Mouse (Mus musculus) intestine, embryonic 16.5 days (tissue): ENCODE measurements around the gene Nsun3. TPM values are rescaled to one million over a fixed set of nuclear protein-coding genes. Genes with fewer than 3 reads are reported as not detected.

Source experiments
- ATAC-seq: fragments of 200-750 bp; cut with Nextera tagmentation; 2 replicates; pipeline ENCODE4 v1.8.0; 2017; ENCODE audit warnings: moderate TSS enrichment, moderate library complexity
- H3K27ac ChIP-seq: fragments of 300-500 bp; sonication (generic); 2 replicates; pipeline ENCODE4 v1.5.1; 2014; ENCODE audit warnings: mild to moderate bottlenecking, low read length
- H3K27me3 ChIP-seq: fragments of 300-500 bp; sonication (generic); replicated peaks from 2 replicates; pipeline ENCODE4 v1.6.1; 2014; ENCODE audit warnings: low read length, control low read depth, mixed read lengths; ENCODE audit not compliant: control insufficient read depth, insufficient read depth
- H3K36me3 ChIP-seq: fragments of 300-500 bp; sonication (generic); 2 replicates; pipeline ENCODE4 v1.6.1; 2014; ENCODE audit warnings: low read length, control low read depth; ENCODE audit not compliant: control insufficient read depth, insufficient read depth
- H3K4me1 ChIP-seq: fragments of 300-500 bp; sonication (generic); 2 replicates; pipeline ENCODE4 v1.6.1; 2014; ENCODE audit warnings: low read length, control low read depth, mixed read lengths; ENCODE audit not compliant: control insufficient read depth, insufficient read depth
- H3K4me2 ChIP-seq: fragments of 300-500 bp; sonication (generic); 2 replicates; pipeline ENCODE4 v1.6.1; 2014; ENCODE audit warnings: low read depth, low read length, control low read depth
- H3K4me3 ChIP-seq: fragments of 300-500 bp; sonication (generic); 2 replicates; pipeline ENCODE4 v1.5.1; 2014; ENCODE audit warnings: mild to moderate bottlenecking, low read length
- H3K9ac ChIP-seq: fragments of 300-500 bp; sonication (generic); 2 replicates; pipeline ENCODE4 v1.6.1; 2014; ENCODE audit warnings: low read depth, low read length
- H3K9me3 ChIP-seq: fragments of 300-500 bp; sonication (generic); 2 replicates; pipeline ENCODE4 v1.6.1; 2016; ENCODE audit warnings: low read length, control low read depth; ENCODE audit not compliant: control insufficient read depth
- WGBS: fragments of 180-500 bp; shearing (Covaris S2); extraction: QIAGEN DNeasy Blood & Tissue Kit; methylation state at CpG from one replicate; pipeline ENCODE4 v1.1.7; 2014; 5-methylcytosine and 5-hydroxymethylcytosine counted together
- polyA plus RNA-seq: library from polyadenylated mRNA; unstranded; fragments of >200 nt; fragmentation: Nextera tagmentation; extraction: Ambion mirVana; gene quantifications from 2 replicates; pipeline ENCODE4 v1.2.1, GENCODE M21; 2015

Nsun3 gene
- polyA plus RNA-seq, 1 experiment from 2014 or later: 8.8 TPM

DNA sequence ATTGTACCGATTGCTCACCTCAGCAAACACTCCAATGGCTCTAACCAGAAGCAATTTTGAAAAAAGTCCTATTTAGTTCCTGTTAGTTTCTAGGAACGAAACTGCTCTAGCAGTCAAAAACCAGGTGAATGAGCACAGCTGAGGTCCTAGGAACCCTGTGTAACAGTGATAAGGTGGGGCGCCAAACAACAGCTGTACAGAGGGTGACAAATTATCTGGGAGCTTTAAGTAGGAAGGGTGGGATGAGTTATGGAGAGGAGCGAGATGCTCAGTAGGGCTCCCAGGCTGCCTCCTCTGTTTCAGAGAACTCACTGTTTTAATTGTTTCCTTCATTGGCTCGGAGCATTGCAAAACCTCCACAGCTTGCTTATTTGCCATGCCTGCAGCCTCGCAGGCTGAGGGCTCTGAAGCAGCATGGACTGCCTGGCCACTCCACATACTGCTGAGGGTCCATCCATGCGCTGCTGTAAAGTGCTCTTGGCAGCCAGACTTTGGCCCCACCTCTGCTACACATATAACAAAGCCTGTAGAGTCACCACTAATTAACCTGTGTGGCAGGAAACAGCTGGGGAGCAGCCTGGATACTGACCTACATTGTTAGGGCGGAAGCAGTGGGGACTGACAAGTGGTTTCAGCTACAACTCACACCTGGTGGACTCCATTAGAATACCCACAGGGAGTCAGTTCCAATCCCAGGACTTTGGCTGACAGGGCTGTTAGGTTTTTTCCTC, 20.8 kb upstream of the Nsun3 start:
- H3K27ac ChIP-seq: peak overlapping the region; percentile 33; the same call in 1 of the 2 replicates
- no peak overlapping the region for H3K9ac ChIP-seq
- no peak overlapping the region for H3K4me2 ChIP-seq
- H3K9me3 ChIP-seq: no peaks in the 10 kb centered on the region
- H3K27me3 ChIP-seq: no peaks in the 10 kb centered on the region
- no peak overlapping the region for H3K4me3 ChIP-seq
- 57% methylated on average over 8 of the region's 8 CpGs for WGBS
- H3K36me3 ChIP-seq: no peaks in the 10 kb centered on the region
- peaks cover 5% of the 10 kb centered on the region; the same call in 1 of the 2 replicates for H3K4me1 ChIP-seq
- peak; percentile 94 for ATAC-seq

GRCm38 (mm10) chr16:62804621-62805020, 18.0 kb upstream of the Nsun3 start:
- H3K4me1 ChIP-seq: peaks cover 5% of the 10 kb centered on the region; the same call in 1 of the 2 replicates
- WGBS: 94% methylated on average over 3 of the region's 3 CpGs
- H3K4me2 ChIP-seq: no peak overlapping the region
- H3K9me3 ChIP-seq: no peaks in the 10 kb centered on the region
- no peak for ATAC-seq
- H3K36me3 ChIP-seq: no peaks in the 10 kb centered on the region
- no peak overlapping the region for H3K4me3 ChIP-seq
- no peaks in the 10 kb centered on the region for H3K27me3 ChIP-seq
- H3K9ac ChIP-seq: no peak overlapping the region
- no peak overlapping the region for H3K27ac ChIP-seq

DNA sequence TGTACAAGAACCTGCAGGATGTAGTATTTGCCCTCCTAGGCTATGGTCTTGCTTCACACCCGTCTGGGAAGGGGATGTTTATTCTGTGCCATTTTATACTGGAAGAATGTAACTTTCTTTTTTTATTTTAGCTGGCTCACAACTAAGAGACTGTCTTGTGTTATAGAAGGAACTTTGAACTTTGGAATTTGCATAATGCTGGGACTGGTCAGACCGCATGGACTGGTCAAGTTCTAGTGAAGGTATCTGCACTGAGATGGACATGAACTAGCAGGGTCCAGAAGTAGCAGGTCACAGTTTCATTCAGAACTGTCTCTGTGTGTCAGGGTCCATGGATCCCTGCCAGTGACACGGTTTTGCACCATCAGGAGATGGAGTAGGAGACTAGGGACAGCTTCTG, 13.2 kb upstream of the Nsun3 start:
- H3K4me3 ChIP-seq: no peak overlapping the region
- no peak overlapping the region for H3K4me2 ChIP-seq
- H3K36me3 ChIP-seq: no peaks in the 10 kb centered on the region
- H3K27me3 ChIP-seq: no peaks in the 10 kb centered on the region
- H3K4me1 ChIP-seq: no peaks in the 10 kb centered on the region
- ATAC-seq: peak; percentile 48; the same call in 1 of the 2 replicates
- H3K27ac ChIP-seq: no peak overlapping the region
- H3K9ac ChIP-seq: no peak overlapping the region
- 77% methylated on average over 3 of the region's 3 CpGs for WGBS
- H3K9me3 ChIP-seq: no peaks in the 10 kb centered on the region

DNA sequence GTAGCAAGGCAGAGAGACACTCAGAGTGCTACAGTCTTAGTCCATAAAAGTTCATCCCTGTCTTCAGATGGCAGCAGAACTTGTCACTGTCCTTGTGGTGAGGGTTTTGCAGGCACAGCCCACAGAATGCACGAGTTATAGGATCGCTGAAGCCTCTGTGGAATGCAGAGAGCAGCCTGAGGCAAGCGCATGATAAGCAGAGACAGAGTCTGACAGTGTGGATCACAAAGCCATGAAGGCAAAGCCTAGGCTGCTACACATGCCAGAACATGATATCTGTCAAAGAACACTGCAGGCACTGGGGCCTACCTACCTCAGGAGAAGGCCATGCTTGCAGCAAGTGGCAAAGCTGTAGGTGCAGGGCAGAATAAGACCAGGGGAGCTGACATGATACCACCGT, 12.8 kb upstream of the Nsun3 start:
- Histone ChIP-seq H3K9ac (no peak overlapping the region), H3K4me3 (no peak overlapping the region), H3K4me2 (no peak overlapping the region), H3K4me1 (no peaks in the 10 kb centered on the region), H3K9me3 (no peaks in the 10 kb centered on the region), H3K36me3 (no peaks in the 10 kb centered on the region), H3K27ac (no peak overlapping the region), H3K27me3 (no peaks in the 10 kb centered on the region)
- no peak for ATAC-seq
- WGBS: 87% methylated on average over 4 of the region's 4 CpGs

- Histone ChIP-seq H3K4me1 (no peaks in the 10 kb centered on the region), H3K9me3 (no peaks in the 10 kb centered on the region), H3K27ac (no peak overlapping the region), H3K4me3 (no peak overlapping the region), H3K27me3 (no peaks in the 10 kb centered on the region), H3K9ac (no peak overlapping the region), H3K36me3 (no peaks in the 10 kb centered on the region), H3K4me2 (no peak overlapping the region)
- WGBS: 91% methylated on average over 3 of the region's 3 CpGs
- no peak for ATAC-seq
Measured at GRCm38 (mm10) chr16:62798808-62799207, 12.2 kb upstream of the Nsun3 start.

DNA sequence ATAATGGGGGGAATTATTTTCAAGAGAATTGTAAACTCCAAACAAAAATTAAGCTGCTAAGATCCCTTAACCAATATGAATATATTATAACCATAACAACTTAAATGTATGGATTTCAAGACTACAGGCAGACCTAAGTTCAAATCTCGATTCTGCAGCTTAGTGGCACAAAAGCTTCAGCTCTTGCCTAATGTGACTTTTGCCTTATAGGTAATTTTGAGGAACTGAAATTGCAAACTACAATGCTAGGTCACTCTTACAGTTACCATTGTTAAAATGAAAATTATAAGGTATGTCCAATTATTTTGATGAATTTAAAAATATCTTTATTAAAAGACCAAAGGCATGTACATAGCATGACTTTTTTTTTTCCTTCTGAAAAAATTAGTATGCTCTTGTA, 10.0 kb upstream of the Nsun3 start:
- WGBS: 70% methylated on average over 1 of the region's 1 CpGs
- H3K9ac ChIP-seq: no peak overlapping the region
- no peak for ATAC-seq
- H3K4me2 ChIP-seq: no peak overlapping the region
- no peak overlapping the region for H3K27ac ChIP-seq
- H3K27me3 ChIP-seq: no peaks in the 10 kb centered on the region
- H3K4me3 ChIP-seq: no peak overlapping the region
- H3K9me3 ChIP-seq: no peaks in the 10 kb centered on the region
- no peaks in the 10 kb centered on the region for H3K36me3 ChIP-seq
- no peaks in the 10 kb centered on the region for H3K4me1 ChIP-seq

DNA sequence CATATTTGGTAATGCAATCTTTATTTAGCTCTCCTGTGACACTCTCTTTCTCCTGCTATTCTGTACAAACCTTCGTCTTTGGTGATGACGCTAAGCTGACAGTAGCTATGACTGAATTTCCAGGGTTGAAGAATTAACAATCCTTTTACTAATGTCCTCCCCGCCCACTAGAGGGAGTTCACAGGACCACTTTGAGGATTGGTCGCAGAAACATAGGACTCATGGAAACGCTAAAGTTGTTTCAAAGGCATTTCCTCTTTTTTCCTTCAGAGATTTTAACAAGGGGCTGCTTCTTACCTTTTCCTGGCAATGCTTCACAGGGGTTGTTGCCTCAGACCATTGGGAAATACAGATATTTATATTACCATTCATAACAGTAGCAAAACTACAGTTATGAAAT, 4.4 kb downstream of the Nsun3 start:
- Histone ChIP-seq H3K4me3 (no peak overlapping the region), H3K4me1 (peaks cover 7% of the 10 kb centered on the region), H3K36me3 (no peaks in the 10 kb centered on the region), H3K9ac (no peak overlapping the region), H3K4me2 (no peak overlapping the region), H3K9me3 (no peaks in the 10 kb centered on the region), H3K27me3 (no peaks in the 10 kb centered on the region), H3K27ac (no peak overlapping the region)
- 52% methylated on average over 5 of the region's 5 CpGs for WGBS
- no peak for ATAC-seq

DNA sequence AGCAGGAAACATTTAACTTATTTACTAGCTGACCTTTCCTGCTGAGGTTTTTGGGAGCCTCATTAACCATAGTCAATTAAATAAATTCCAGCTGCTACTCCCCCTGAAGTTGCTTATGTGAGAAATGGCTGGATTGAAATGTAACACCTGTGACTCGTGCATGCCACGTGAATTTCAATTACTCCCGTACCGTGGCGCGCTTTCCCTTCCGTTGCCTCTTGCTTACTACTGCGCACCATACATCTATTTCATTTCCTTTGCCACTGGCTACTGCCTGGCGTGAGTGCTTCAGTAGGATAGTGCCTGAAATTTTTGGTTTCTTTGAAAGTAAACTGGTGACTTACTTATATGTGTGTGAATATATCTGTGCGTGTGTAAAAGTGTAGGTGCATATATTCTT, 8.3 kb downstream of the Nsun3 start:
- 82% methylated on average over 10 of the region's 10 CpGs for WGBS
- H3K4me2 ChIP-seq: no peak overlapping the region
- H3K4me3 ChIP-seq: no peak overlapping the region
- no peaks in the 10 kb centered on the region for H3K4me1 ChIP-seq
- no peak overlapping the region for H3K27ac ChIP-seq
- no peaks in the 10 kb centered on the region for H3K27me3 ChIP-seq
- no peaks in the 10 kb centered on the region for H3K36me3 ChIP-seq
- H3K9me3 ChIP-seq: no peaks in the 10 kb centered on the region
- ATAC-seq: no peak
- H3K9ac ChIP-seq: no peak overlapping the region

DNA sequence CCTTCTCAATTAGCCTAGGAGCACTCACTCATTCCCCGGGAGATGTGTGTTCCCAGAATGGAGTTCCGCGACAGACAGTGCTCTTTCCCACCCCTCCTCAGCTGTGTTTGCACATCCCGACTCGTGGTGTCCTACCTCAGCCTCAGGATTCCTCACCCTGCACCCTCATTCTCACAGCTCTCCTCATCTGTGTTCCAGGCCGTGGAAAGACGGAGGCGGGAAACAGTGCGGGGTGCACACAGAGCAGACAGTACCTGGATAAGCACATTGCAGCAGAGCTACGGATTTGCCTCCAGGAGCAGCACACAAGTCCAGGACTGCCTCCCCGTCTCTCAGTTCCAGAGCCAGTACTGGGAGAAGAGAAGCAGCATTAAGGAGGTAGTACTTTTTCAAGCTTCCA, 10.6 kb downstream of the Nsun3 start:
- no peak for ATAC-seq
- 80% methylated on average over 11 of the region's 11 CpGs for WGBS
- H3K9me3 ChIP-seq: no peaks in the 10 kb centered on the region

GRCm38 (mm10) chr16:62773462-62773861, 13.2 kb downstream of the Nsun3 start:
- no peaks in the 10 kb centered on the region for H3K9me3 ChIP-seq
- WGBS: 81% methylated on average over 4 of the region's 4 CpGs
- H3K9ac ChIP-seq: no peak overlapping the region
- H3K4me3 ChIP-seq: no peak overlapping the region
- H3K27me3 ChIP-seq: no peaks in the 10 kb centered on the region
- ATAC-seq: no peak
- no peak overlapping the region for H3K4me2 ChIP-seq
- H3K4me1 ChIP-seq: no peaks in the 10 kb centered on the region
- no peaks in the 10 kb centered on the region for H3K36me3 ChIP-seq
- H3K27ac ChIP-seq: no peak overlapping the region

More for the DNA sequence above, 10.6 kb downstream of the Nsun3 start:
- H3K27ac ChIP-seq: no peak overlapping the region
- H3K4me2 ChIP-seq: no peak overlapping the region
- H3K27me3 ChIP-seq: no peaks in the 10 kb centered on the region
- H3K4me3 ChIP-seq: no peak overlapping the region
- H3K36me3 ChIP-seq: no peaks in the 10 kb centered on the region
- no peaks in the 10 kb centered on the region for H3K4me1 ChIP-seq
- H3K9ac ChIP-seq: no peak overlapping the region
